Mouse (Mus musculus) kidney, embryonic 16.5 days (tissue): Measurements from ENCODE around the gene Gm12258. TPM values are rescaled to one million over a fixed set of nuclear protein-coding genes. Genes with fewer than 3 reads are reported as not detected.
A peak's percentile ranks its signal among the peaks of the same experiment; 100 is the strongest.

Source experiments
- ATAC-seq: fragments of 200-750 bp; cut with Nextera tagmentation; 2 replicates; pipeline ENCODE4 v1.8.0; 2017; ENCODE audit warnings: moderate TSS enrichment; ENCODE audit not compliant: low FRiP score, low TSS enrichment
- H3K27ac ChIP-seq: fragments of 300-500 bp; sonication (generic); 2 replicates; pipeline ENCODE4 v1.5.1; 2014; ENCODE audit warnings: low read length
- H3K27me3 ChIP-seq: fragments of 300-500 bp; sonication (generic); 2 replicates; pipeline ENCODE4 v1.6.1; 2014; ENCODE audit warnings: low read length, control low read depth, mixed read lengths; ENCODE audit not compliant: insufficient read depth
- H3K36me3 ChIP-seq: fragments of 300-500 bp; sonication (generic); 2 replicates; pipeline ENCODE4 v1.6.1; 2014; ENCODE audit warnings: low read length, control low read depth, mixed read lengths; ENCODE audit not compliant: insufficient read depth
- H3K4me1 ChIP-seq: fragments of 300-500 bp; sonication (generic); 2 replicates; pipeline ENCODE4 v1.6.1; 2014; ENCODE audit warnings: low read length, control low read depth, mixed read lengths; ENCODE audit not compliant: insufficient read depth
- H3K4me2 ChIP-seq: fragments of 300-500 bp; sonication (generic); replicated peaks from 2 replicates; pipeline ENCODE4 v1.6.1; 2014; ENCODE audit warnings: low read depth, low read length
- H3K4me3 ChIP-seq: fragments of 300-500 bp; sonication (generic); 2 replicates; pipeline ENCODE4 v1.5.1; 2014; ENCODE audit warnings: mild to moderate bottlenecking, low read length
- H3K9ac ChIP-seq: fragments of 300-500 bp; sonication (generic); replicated peaks from 2 replicates; pipeline ENCODE4 v1.6.1; 2014; ENCODE audit warnings: low read length
- H3K9me3 ChIP-seq: fragments of 300-500 bp; sonication (generic); 2 replicates; pipeline ENCODE4 v1.6.1; 2016; ENCODE audit warnings: low read length, control low read depth
- WGBS: fragments of 180-500 bp; shearing (Covaris S2); extraction: QIAGEN DNeasy Blood & Tissue Kit; methylation state at CpG from one replicate; pipeline ENCODE4 v1.1.7; 2014; 5-methylcytosine and 5-hydroxymethylcytosine counted together
- polyA plus RNA-seq: library from polyadenylated mRNA; unstranded; fragments of >200 nt; fragmentation: Nextera tagmentation; extraction: Ambion mirVana; gene quantifications from 2 replicates; pipeline ENCODE4 v1.2.1, GENCODE M21; 2015

Gm12258 gene
- polyA plus RNA-seq, 1 experiment from 2014 or later: 10.6 TPM

DNA sequence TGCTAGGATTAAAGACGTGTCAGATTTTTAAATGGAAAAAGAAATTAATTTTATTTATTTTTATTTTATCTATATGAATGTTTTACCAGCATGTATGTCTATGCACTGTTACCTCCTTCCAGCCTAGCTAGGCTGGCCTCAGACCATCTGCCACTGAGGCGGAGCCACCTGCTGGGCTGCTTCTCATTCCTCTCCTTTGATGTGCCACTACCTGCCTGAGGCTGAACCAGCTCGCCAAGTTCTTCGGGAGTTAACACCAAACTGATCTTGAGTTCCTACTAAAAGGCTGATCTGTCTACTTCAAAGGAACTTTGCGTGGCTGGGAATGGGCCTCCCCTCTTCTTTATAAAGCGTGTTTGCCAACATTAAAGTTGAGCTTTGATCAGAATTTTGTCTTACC, 47.5 kb downstream of the Gm12258 start:
- Histone ChIP-seq H3K4me2 (no peak overlapping the region), H3K36me3 (peaks cover 44% of the 10 kb centered on the region), H3K9me3 (no peaks in the 10 kb centered on the region), H3K27ac (no peak overlapping the region), H3K9ac (no peak overlapping the region), H3K4me3 (no peak overlapping the region), H3K27me3 (no peaks in the 10 kb centered on the region), H3K4me1 (no peaks in the 10 kb centered on the region)
- 72% methylated on average over 6 of the region's 6 CpGs for WGBS
- no peak for ATAC-seq

DNA sequence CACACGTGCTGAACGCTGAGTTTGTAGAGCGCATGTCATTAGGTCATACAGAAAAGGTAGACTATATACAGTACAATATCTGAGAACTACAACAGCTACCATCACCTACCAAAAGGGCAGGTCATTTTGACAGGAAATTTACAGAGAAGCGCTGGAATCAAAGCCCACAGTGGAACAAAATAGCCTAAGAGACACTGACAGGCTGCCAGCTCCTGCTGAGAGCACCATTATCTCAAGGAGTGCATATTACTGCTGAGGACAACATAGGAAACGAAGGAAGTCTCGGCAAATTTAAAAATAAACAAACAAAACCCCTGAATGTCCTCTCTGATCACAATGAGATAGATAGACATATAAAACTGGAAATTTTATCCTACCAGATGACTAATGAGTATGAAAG, 50.5 kb downstream of the Gm12258 start:
- WGBS: 85% methylated on average over 6 of the region's 6 CpGs
- H3K4me3 ChIP-seq: no peak overlapping the region
- no peak overlapping the region for H3K9ac ChIP-seq
- H3K4me1 ChIP-seq: peaks cover 2% of the 10 kb centered on the region
- H3K27me3 ChIP-seq: no peaks in the 10 kb centered on the region
- no peak overlapping the region for H3K4me2 ChIP-seq
- peaks cover 39% of the 10 kb centered on the region for H3K36me3 ChIP-seq
- H3K27ac ChIP-seq: no peak overlapping the region
- no peak for ATAC-seq
- no peaks in the 10 kb centered on the region for H3K9me3 ChIP-seq

DNA sequence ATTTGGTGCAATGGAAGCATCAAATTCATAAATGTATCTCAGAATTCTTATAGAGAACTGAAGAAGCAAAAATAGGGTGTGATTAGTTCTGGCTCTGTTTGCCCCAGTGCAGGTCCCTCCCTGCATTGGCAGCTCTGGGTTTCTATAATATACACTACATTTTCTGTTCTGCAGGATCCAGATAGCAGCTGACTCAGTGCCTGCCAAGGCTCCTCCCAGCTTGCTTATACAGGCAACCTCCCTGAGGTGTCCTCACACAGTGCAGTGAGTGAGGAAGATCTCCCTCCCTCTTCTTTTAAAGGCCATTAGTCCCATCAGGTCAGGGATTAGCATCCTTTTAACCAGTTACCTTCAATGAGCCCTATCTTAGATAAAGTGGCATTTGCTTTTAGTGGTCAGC, 54.1 kb downstream of the Gm12258 start:
- Histone ChIP-seq H3K4me1 (peaks cover 12% of the 10 kb centered on the region), H3K36me3 (peaks cover 30% of the 10 kb centered on the region; the same call in 1 of the 2 replicates), H3K9me3 (no peaks in the 10 kb centered on the region), H3K4me2 (no peak overlapping the region), H3K27ac (no peak overlapping the region), H3K4me3 (no peak overlapping the region), H3K27me3 (no peaks in the 10 kb centered on the region), H3K9ac (no peak overlapping the region)
- ATAC-seq: no peak

- H3K9ac ChIP-seq: peak within 1 kb of the TSS; percentile 92
- ATAC-seq: peak; percentile 98
- no peaks in the 10 kb centered on the region for H3K9me3 ChIP-seq
- peaks cover 25% of the 10 kb centered on the region; the same call in 1 of the 2 replicates for H3K36me3 ChIP-seq
- peak within 1 kb of the TSS; percentile 90 for H3K4me3 ChIP-seq
- under 1% methylated on average over 40 of the region's 40 CpGs for WGBS
- peak within 1 kb of the TSS; percentile 90 for H3K4me2 ChIP-seq
- peak within 1 kb of the TSS; percentile 94 for H3K27ac ChIP-seq
- H3K27me3 ChIP-seq: no peaks in the 10 kb centered on the region
- peaks cover 12% of the 10 kb centered on the region for H3K4me1 ChIP-seq
These were observed 56.8 kb downstream of the Gm12258 start, which contains the start of gene Zfp39 for GRCm38 (mm10) chr11:58903511-58904409. Gene Zfp39, minus strand, starts transcription at chr11:58904225.

DNA sequence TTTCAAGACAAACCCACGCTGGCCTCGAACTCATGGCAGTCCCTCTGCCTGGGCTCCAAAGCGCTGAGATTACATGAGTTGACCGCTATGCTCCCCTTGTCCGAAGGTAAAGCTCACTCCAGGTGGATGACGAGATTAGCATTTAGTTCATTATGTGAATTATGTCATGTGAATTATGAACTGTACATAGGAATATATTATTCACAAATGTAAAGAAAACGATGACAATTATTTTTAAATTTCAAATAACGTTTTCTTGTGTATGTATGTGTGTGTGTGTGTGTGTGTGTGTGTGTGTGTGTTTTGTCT, 57.4 kb downstream of the Gm12258 start:
- 2% methylated on average over 8 of the region's 8 CpGs for WGBS
- ATAC-seq: peak; percentile 5; the same call in 1 of the 2 replicates

DNA sequence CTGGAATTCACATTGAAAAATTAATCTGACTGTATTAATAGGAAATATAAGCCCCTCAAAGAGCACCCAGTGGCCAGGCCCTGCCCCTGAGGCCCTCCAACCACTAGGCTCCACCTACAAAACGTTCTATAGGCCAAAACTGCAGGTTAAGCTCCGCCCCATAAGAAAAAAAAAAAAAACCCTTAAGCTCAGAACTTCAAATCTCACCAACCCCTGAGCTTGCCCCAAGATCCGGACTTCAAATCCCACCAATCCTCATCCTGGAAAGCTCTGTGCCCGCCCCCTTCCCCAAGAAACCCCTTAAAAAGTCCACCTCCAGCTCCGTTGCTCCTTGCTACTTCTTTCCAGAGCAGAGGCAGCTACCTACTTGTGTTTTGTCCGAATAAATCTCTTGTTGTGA, 57.9 kb downstream of the Gm12258 start:
- no peak for ATAC-seq
- no peak overlapping the region for H3K9ac ChIP-seq
- H3K4me2 ChIP-seq: peak overlapping the region; percentile 90; the same call in 1 of the 2 replicates
- H3K27ac ChIP-seq: no peak overlapping the region
- WGBS: 56% methylated on average over 6 of the region's 6 CpGs
- H3K36me3 ChIP-seq: peaks cover 19% of the 10 kb centered on the region; the same call in 1 of the 2 replicates
- no peaks in the 10 kb centered on the region for H3K27me3 ChIP-seq
- no peak overlapping the region; the same call in 1 of the 2 replicates for H3K4me3 ChIP-seq
- no peaks in the 10 kb centered on the region for H3K9me3 ChIP-seq
- H3K4me1 ChIP-seq: peaks cover 12% of the 10 kb centered on the region

More for the DNA sequence above, 57.4 kb downstream of the Gm12258 start:
- Histone ChIP-seq H3K27ac (peak overlapping the region; percentile 61), H3K9ac (peak overlapping the region; percentile 70), H3K4me3 (peak overlapping the region; percentile 90), H3K27me3 (no peaks in the 10 kb centered on the region), H3K36me3 (peaks cover 21% of the 10 kb centered on the region; the same call in 1 of the 2 replicates), H3K4me2 (peak overlapping the region; percentile 90), H3K4me1 (peaks cover 12% of the 10 kb centered on the region), H3K9me3 (no peaks in the 10 kb centered on the region)

Other genes with a start within 250 kb of the Gm12258 start
- not detected in 2 replicates for gene 2210407C18Rik, start 231.1 kb upstream of the Gm12258 start, polyA plus RNA-seq
- not detected in 2 replicates for gene Olfr323, start 216.7 kb upstream of the Gm12258 start, polyA plus RNA-seq
- 0.10 TPM in 1 of 2 replicates, not detected in the other for gene Trim58, start 206.7 kb upstream of the Gm12258 start, polyA plus RNA-seq
- gene Olfr322, start 188.4 kb upstream of the Gm12258 start, polyA plus RNA-seq: 0.04 and 0.12 TPM in 2 replicates
- gene Olfr320, start 166.1 kb upstream of the Gm12258 start, polyA plus RNA-seq: 0.05 TPM in 1 of 2 replicates, not detected in the other
- gene Olfr319, start 148.0 kb upstream of the Gm12258 start, polyA plus RNA-seq: not detected in 2 replicates
- gene Olfr318, start 123.1 kb upstream of the Gm12258 start, polyA plus RNA-seq: not detected in 2 replicates
- not detected in 2 replicates for gene Olfr317, start 107.9 kb upstream of the Gm12258 start, polyA plus RNA-seq
- gene Olfr316, start 94.4 kb upstream of the Gm12258 start, polyA plus RNA-seq: not detected in 2 replicates
- not detected in 2 replicates for gene Olfr315, start 74.0 kb upstream of the Gm12258 start, polyA plus RNA-seq
- gene Olfr314, start 64.2 kb upstream of the Gm12258 start, polyA plus RNA-seq: not detected in 2 replicates
- 0.31 and 0.85 TPM in 2 replicates for gene Fam183b, start 45.2 kb upstream of the Gm12258 start, polyA plus RNA-seq
- not detected in 2 replicates for gene Olfr313, start 32.2 kb upstream of the Gm12258 start, polyA plus RNA-seq
- not detected in 2 replicates for gene Olfr312, start 17.9 kb upstream of the Gm12258 start, polyA plus RNA-seq
- not detected in 2 replicates for gene Olfr311, start 7.9 kb upstream of the Gm12258 start, polyA plus RNA-seq
- gene 2810021J22Rik, start 20.1 kb downstream of the Gm12258 start, polyA plus RNA-seq: 9.1 and 9.4 TPM in 2 replicates
- 6.0 and 7.3 TPM in 2 replicates for gene Zfp39, start 57.1 kb downstream of the Gm12258 start, polyA plus RNA-seq
- 0.10 TPM in 1 of 2 replicates, not detected in the other for gene Btnl10, start 70.8 kb downstream of the Gm12258 start, polyA plus RNA-seq
- 217 and 219 TPM in 2 replicates for gene Rnf187, start 91.8 kb downstream of the Gm12258 start, polyA plus RNA-seq
- gene Hist3h2ba, start 101.8 kb downstream of the Gm12258 start, polyA plus RNA-seq: 93.4 and 93.5 TPM in 2 replicates
- gene Hist3h2a, start 107.5 kb downstream of the Gm12258 start, polyA plus RNA-seq: 39.5 and 39.7 TPM in 2 replicates
- gene Trim17, start 107.5 kb downstream of the Gm12258 start, polyA plus RNA-seq: 0.42 and 0.64 TPM in 2 replicates
- 22.9 and 25.9 TPM in 2 replicates for gene Trim11, start 130.9 kb downstream of the Gm12258 start, polyA plus RNA-seq